Mouse (Mus musculus): ENCODE results near the gene Abca5.

GRCm38 (mm10) chr11:110330093-110330492 lies 7.4 kb downstream of the Abca5 start:
- TF ChIP-seq CTCF (IDR thresholded peaks at IDR 0.05; ENCODE audit: borderline replicate concordance, insufficient read depth, low read depth, low read length) (no peak), POLR2A (IDR thresholded peaks at IDR 0.05; ENCODE audit: borderline replicate concordance, insufficient read depth, low read length) (no peak)

Data from cerebellum, adult 2 months (tissue).